Mouse (Mus musculus) thymus, adult 2 months (tissue): Measurements from ENCODE around the gene Hoxb7. TPM values are rescaled to one million over a fixed set of nuclear protein-coding genes. Genes with fewer than 3 reads are reported as not detected.

Experiments used
- DNase-seq: peaks from one replicate; pipeline ENCODE4 v3.0.0; 2021
- H3K27ac ChIP-seq: fragments of 200-500 bp; 2 replicates; pipeline ENCODE4 v1.5.1; 2012; ENCODE audit warnings: low read length, control low read depth; ENCODE audit not compliant: control insufficient read depth, insufficient read depth
- H3K27me3 ChIP-seq: fragments of 200-500 bp; 2 replicates; pipeline ENCODE4 v1.6.1; 2012; ENCODE audit warnings: mild to moderate bottlenecking, low read length, moderate library complexity, mixed read lengths; ENCODE audit not compliant: control insufficient read depth, insufficient read depth
- H3K36me3 ChIP-seq: fragments of 200-500 bp; 2 replicates; pipeline ENCODE4 v1.6.1; 2012; ENCODE audit warnings: mild to moderate bottlenecking, low read length, moderate library complexity; ENCODE audit not compliant: control insufficient read depth, insufficient read depth
- H3K4me1 ChIP-seq: fragments of 200-500 bp; replicated peaks from 2 replicates; pipeline ENCODE4 v1.6.1; 2012; ENCODE audit warnings: low read length; ENCODE audit not compliant: control insufficient read depth, insufficient read depth
- H3K4me3 ChIP-seq: fragments of 200-500 bp; 2 replicates; pipeline ENCODE4 v1.5.1; 2012; ENCODE audit warnings: mild to moderate bottlenecking, low read length, control low read depth, moderate library complexity; ENCODE audit not compliant: control insufficient read depth, insufficient read depth
- CTCF ChIP-seq: fragments of 200-500 bp; IDR thresholded peaks from 2 replicates; pipeline ENCODE4 v1.5.1; 2012; ENCODE audit warnings: mild to moderate bottlenecking, control low read depth, low read length, moderate library complexity, borderline replicate concordance; ENCODE audit not compliant: control insufficient read depth, poor library complexity, insufficient read depth; ENCODE audit errors: extremely low read depth
- POLR2A ChIP-seq: fragments of 200-500 bp; IDR thresholded peaks from 2 replicates; pipeline ENCODE4 v1.6.1; 2012; ENCODE audit warnings: mild to moderate bottlenecking, low read length, control low read depth, moderate library complexity; ENCODE audit not compliant: control insufficient read depth, poor library complexity, insufficient read depth; ENCODE audit errors: extremely low read depth
- WGBS: fragments of 180-500 bp; shearing (Covaris S2); methylation state at CpG from one replicate; pipeline ENCODE4 v1.1.7; 2018; 5-methylcytosine and 5-hydroxymethylcytosine counted together
- polyA plus RNA-seq: library from polyadenylated mRNA; depleted of rRNA; stranded (reverse); fragments of >200 nt; gene quantifications from 2 replicates; pipeline ENCODE4 v1.2.3, GENCODE M21; 2012

Hoxb7 gene
- polyA plus RNA-seq, 1 experiment, result 0.09 TPM

GRCm38 (mm10) chr11:96286739-96287385, 439 bp downstream of the Hoxb7 start:
- 8% methylated on average over 55 of the region's 55 CpGs for WGBS
- peaks cover 60% of the 10 kb centered on the region for H3K27me3 ChIP-seq
- H3K36me3 ChIP-seq, result no peaks in the 10 kb centered on the region
- no peak for DNase-seq
- peaks cover 5% of the 10 kb centered on the region for H3K4me1 ChIP-seq
- no peak overlapping the region for H3K27ac ChIP-seq
- TF ChIP-seq CTCF, result no peak
- TF ChIP-seq POLR2A, result no peak
- H3K4me3 ChIP-seq, result no peak overlapping the region

GRCm38 (mm10) chr11:96287411-96287810, 988 bp downstream of the Hoxb7 start:
- H3K4me1 ChIP-seq, result peaks cover 5% of the 10 kb centered on the region
- H3K4me3 ChIP-seq, result no peak overlapping the region
- peaks cover 57% of the 10 kb centered on the region for H3K27me3 ChIP-seq
- 36% methylated on average over 9 of the region's 9 CpGs for WGBS
- H3K27ac ChIP-seq, result no peak overlapping the region
- H3K36me3 ChIP-seq, result no peaks in the 10 kb centered on the region
- DNase-seq, result no peak
- TF ChIP-seq POLR2A, result no peak
- TF ChIP-seq CTCF, result no peak

GRCm38 (mm10) chr11:96288455-96289221, 2.2 kb downstream of the Hoxb7 start:
- Histone ChIP-seq H3K4me1 (peaks cover 5% of the 10 kb centered on the region), H3K27me3 (peaks cover 58% of the 10 kb centered on the region), H3K27ac (no peak overlapping the region), H3K36me3 (no peaks in the 10 kb centered on the region), H3K4me3 (no peak overlapping the region)
- DNase-seq, result no peak
- no peak for TF ChIP-seq POLR2A
- no peak for TF ChIP-seq CTCF
- 52% methylated on average over 1 of the region's 1 CpGs for WGBS

- H3K4me1 ChIP-seq, result peaks cover 5% of the 10 kb centered on the region
- H3K4me3 ChIP-seq, result no peak overlapping the region
- H3K27me3 ChIP-seq, result peaks cover 54% of the 10 kb centered on the region
- WGBS, result 53% methylated on average over 21 of the region's 21 CpGs
- TF ChIP-seq POLR2A, result no peak
- no peak for TF ChIP-seq CTCF
- H3K27ac ChIP-seq, result no peak overlapping the region
- H3K36me3 ChIP-seq, result no peaks in the 10 kb centered on the region
- no peak for DNase-seq
These were observed 2.9 kb downstream of the Hoxb7 start for GRCm38 (mm10) chr11:96289293-96289692.

GRCm38 (mm10) chr11:96289837-96290236, 3.4 kb downstream of the Hoxb7 start:
- Histone ChIP-seq H3K36me3 (no peaks in the 10 kb centered on the region), H3K4me1 (peaks cover 5% of the 10 kb centered on the region; the same call in 1 of the 2 replicates), H3K4me3 (no peak overlapping the region), H3K27me3 (peaks cover 51% of the 10 kb centered on the region), H3K27ac (no peak overlapping the region)
- no peak for DNase-seq
- 69% methylated on average over 6 of the region's 6 CpGs for WGBS
- TF ChIP-seq POLR2A, result no peak
- no peak for TF ChIP-seq CTCF

- Histone ChIP-seq H3K4me3 (no peak overlapping the region), H3K36me3 (no peaks in the 10 kb centered on the region), H3K27ac (no peak overlapping the region), H3K4me1 (peaks cover 5% of the 10 kb centered on the region), H3K27me3 (peaks cover 51% of the 10 kb centered on the region)
- TF ChIP-seq POLR2A (no peak), CTCF (no peak)
- 81% methylated on average over 17 of the region's 17 CpGs for WGBS
- DNase-seq, result no peak
These were observed 4.4 kb downstream of the Hoxb7 start for GRCm38 (mm10) chr11:96290705-96291355.
